Mouse (Mus musculus): ENCODE results near the gene Spata5.

DNA sequence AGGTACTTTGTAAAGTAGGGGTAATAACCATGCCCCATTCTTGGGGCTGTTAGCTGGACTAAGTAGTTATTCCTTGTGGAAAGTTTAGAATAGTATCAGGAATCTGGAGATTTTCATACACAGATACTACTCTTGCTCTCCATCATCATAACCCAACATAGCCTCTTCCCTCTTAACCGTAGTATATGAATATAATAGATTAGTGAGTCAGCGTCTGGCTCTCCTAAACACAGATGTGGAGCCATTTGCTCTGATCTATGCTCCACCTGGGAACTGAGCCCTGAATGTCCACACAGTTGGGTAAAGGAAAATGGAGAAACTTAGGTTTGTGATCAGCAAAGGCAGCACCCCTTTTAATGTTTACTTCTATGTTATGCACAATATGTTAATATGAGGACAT is 96.7 kb downstream of the Spata5 start:
- TF ChIP-seq CTCF (IDR thresholded peaks at IDR 0.05; ENCODE audit: extremely low read depth, insufficient read length, insufficient replicate concordance, low read depth, low read length) (no peak), POLR2A (IDR thresholded peaks at IDR 0.05; ENCODE audit: low read depth, low read length) (no peak)

All from small intestine, adult 2 months (tissue).